10 mouse cellular contexts compared by ENCODE assay signal in the genomic region with DNA sequence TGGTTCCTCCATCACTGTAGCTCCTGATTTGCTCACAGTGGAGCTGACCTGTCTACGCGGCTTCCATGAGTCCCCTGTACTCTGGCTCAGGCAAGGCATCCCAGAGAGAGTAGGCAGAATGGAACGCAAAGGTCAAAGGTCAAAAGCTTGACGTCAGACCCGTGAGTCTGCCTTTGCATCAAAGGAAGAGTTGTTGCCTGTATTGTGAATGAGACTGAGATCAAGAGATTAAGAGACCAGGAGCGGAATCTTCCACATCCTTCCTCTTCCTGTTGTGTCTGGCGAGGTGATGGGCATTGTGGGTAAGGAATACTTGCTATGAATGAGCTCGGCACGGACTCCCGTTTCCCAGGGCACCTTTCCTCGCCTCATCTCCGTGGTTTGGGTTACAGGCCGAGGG. TPM values are rescaled to one million over a fixed set of nuclear protein-coding genes. Genes with fewer than 3 reads are reported as not detected.
A peak's percentile ranks its signal among the peaks of the same experiment; 100 is the strongest.
DNase-seq lines count a peak whose midpoint lies in the region; ATAC-seq and TF ChIP-seq lines count a peak whose summit lies in the region.
"Had no signal": no experiment of that assay in that cellular context is flagged by ENCODE, and none has a peak within 500 bp of the region (broad histone marks: within the 10 kb centered on the region; RNA-seq: fewer than 3 reads in every experiment).

No protein-coding gene starts in this region.

- no peaks in the 10 kb centered on the region for H3K9me3 ChIP-seq in hindbrain, embryonic 10.5 days
- no peaks in the 10 kb centered on the region for H3K9me3 ChIP-seq in hindbrain, embryonic 16.5 days (ENCODE audit: control insufficient read depth, low read length)
- no peaks in the 10 kb centered on the region for H3K9me3 ChIP-seq in kidney, embryonic 16.5 days (ENCODE audit: low read length)
- H3K9me3 ChIP-seq in forebrain, postnatal 0 days (ENCODE audit: low read length): no peaks in the 10 kb centered on the region
- H3K9me3 ChIP-seq: midbrain, embryonic 12.5 days had no signal

- H3K9ac ChIP-seq in hindbrain, embryonic 16.5 days (ENCODE audit: low read depth, low read length): no peak overlapping the region
- no peak overlapping the region for H3K9ac ChIP-seq in kidney, embryonic 16.5 days (replicated peaks; ENCODE audit: low read length)
- no peak overlapping the region for H3K9ac ChIP-seq in forebrain, postnatal 0 days
- H3K9ac ChIP-seq: midbrain, embryonic 12.5 days had no signal

- DNase-seq in hindbrain, embryonic 10.5 days (ENCODE audit: low spot score): peak; percentile 18
- DNase-seq in embryo, embryonic 10 days (ENCODE audit: low spot score): peak; percentile 65
- DNase-seq in mesoderm, embryonic 11.5 days (ENCODE audit: low read depth, low spot score): peak; percentile 46
- DNase-seq in left cerebral cortex, adult 9 months (ENCODE audit: low spot score in 2 of 2): no peak
- DNase-seq in urinary bladder, adult 2 months (ENCODE audit: low spot score): no peak
- no peak for DNase-seq in forebrain, postnatal 0 days

- H3K4me1 ChIP-seq in hindbrain, embryonic 10.5 days (replicated peaks): peaks cover 40% of the 10 kb centered on the region
- peaks cover 12% of the 10 kb centered on the region for H3K4me1 ChIP-seq in hindbrain, embryonic 16.5 days (ENCODE audit: control insufficient read depth, insufficient read depth, low read depth, low read length)
- peaks cover 22% of the 10 kb centered on the region for H3K4me1 ChIP-seq in kidney, embryonic 16.5 days (ENCODE audit: insufficient read depth, low read length)
- peaks cover 3% of the 10 kb centered on the region; the same call in 1 of the 2 replicates for H3K4me1 ChIP-seq in forebrain, postnatal 0 days (ENCODE audit: insufficient read depth)

- no peak overlapping the region for H3K27ac ChIP-seq in hindbrain, embryonic 10.5 days
- H3K27ac ChIP-seq in hindbrain, embryonic 16.5 days (ENCODE audit: low read depth, low read length): no peak overlapping the region
- H3K27ac ChIP-seq in kidney, embryonic 16.5 days (ENCODE audit: low read length): peak overlapping the region; percentile 29; the same call in 1 of the 2 replicates
- no peak overlapping the region for H3K27ac ChIP-seq in forebrain, postnatal 0 days (ENCODE audit: low read depth, low read length)
- H3K27ac ChIP-seq: midbrain, embryonic 12.5 days had no signal

- no peak for ATAC-seq in hindbrain, embryonic 16.5 days
- no peak for ATAC-seq in kidney, embryonic 16.5 days (ENCODE audit: low FRiP score, low TSS enrichment)
- ATAC-seq in forebrain, postnatal 0 days: no peak
- ATAC-seq: Patski had no signal

- H3K4me2 ChIP-seq in hindbrain, embryonic 16.5 days (ENCODE audit: low read length): no peak overlapping the region
- H3K4me2 ChIP-seq in kidney, embryonic 16.5 days (replicated peaks; ENCODE audit: low read depth, low read length): no peak overlapping the region
- no peak overlapping the region for H3K4me2 ChIP-seq in forebrain, postnatal 0 days (ENCODE audit: low read depth)
- H3K4me2 ChIP-seq: midbrain, embryonic 12.5 days had no signal

- WGBS in hindbrain, embryonic 10.5 days: 60% methylated on average over 13 of the region's 13 CpGs
- 59% methylated on average over 13 of the region's 13 CpGs for WGBS in hindbrain, embryonic 16.5 days
- 54% methylated on average over 13 of the region's 13 CpGs for WGBS in kidney, embryonic 16.5 days
- 57% methylated on average over 13 of the region's 13 CpGs for WGBS in forebrain, postnatal 0 days

- peaks cover 14% of the 10 kb centered on the region for H3K27me3 ChIP-seq in hindbrain, embryonic 10.5 days (ENCODE audit: insufficient read depth, poor library complexity, severe bottlenecking)
- H3K27me3 ChIP-seq in hindbrain, embryonic 16.5 days (replicated peaks; ENCODE audit: control insufficient read depth, insufficient read depth, low read length): no peaks in the 10 kb centered on the region
- H3K27me3 ChIP-seq in kidney, embryonic 16.5 days (ENCODE audit: insufficient read depth, low read length): no peaks in the 10 kb centered on the region
- peaks cover 5% of the 10 kb centered on the region; the same call in 1 of the 2 replicates for H3K27me3 ChIP-seq in forebrain, postnatal 0 days (ENCODE audit: insufficient read depth, low read length)
- H3K27me3 ChIP-seq: Patski had no signal

- H3K4me3 ChIP-seq in hindbrain, embryonic 10.5 days: no peak overlapping the region
- H3K4me3 ChIP-seq in hindbrain, embryonic 16.5 days (ENCODE audit: low read length): no peak overlapping the region
- H3K4me3 ChIP-seq in kidney, embryonic 16.5 days (ENCODE audit: low read length): no peak overlapping the region
- H3K4me3 ChIP-seq in forebrain, postnatal 0 days (ENCODE audit: low read depth, low read length): no peak overlapping the region
- H3K4me3 ChIP-seq: midbrain, embryonic 12.5 days had no signal

- TF ChIP-seq CTCF in forebrain, postnatal 0 days (IDR thresholded peaks at IDR 0.05; ENCODE audit: low read depth): no peak

- no peaks in the 10 kb centered on the region for H3K36me3 ChIP-seq in hindbrain, embryonic 10.5 days
- no peaks in the 10 kb centered on the region for H3K36me3 ChIP-seq in hindbrain, embryonic 16.5 days (ENCODE audit: control insufficient read depth, insufficient read depth, low read length)
- H3K36me3 ChIP-seq in kidney, embryonic 16.5 days (ENCODE audit: insufficient read depth, low read length): no peaks in the 10 kb centered on the region
- H3K36me3 ChIP-seq in forebrain, postnatal 0 days (ENCODE audit: insufficient read depth): no peaks in the 10 kb centered on the region
- H3K36me3 ChIP-seq: midbrain, embryonic 12.5 days had no signal

RNA-seq across cellular contexts. Expression of a gene that starts 2.6 kb away (rescaled TPM):
- polyA plus RNA-seq in hindbrain, embryonic 10.5 days (2016; fragmentation: Nextera tagmentation; extraction: Ambion mirVana): 11.6 and 14.2 TPM in 2 replicates
- polyA plus RNA-seq in hindbrain, embryonic 16.5 days (2015; fragmentation: Nextera tagmentation; extraction: Ambion mirVana): 52.8 and 54.1 TPM in 2 replicates
- polyA plus RNA-seq in kidney, embryonic 16.5 days (2015; fragmentation: Nextera tagmentation; extraction: Ambion mirVana): 15.0 and 15.3 TPM in 2 replicates
- 18.7 and 20.4 TPM in 2 replicates for polyA plus RNA-seq in urinary bladder, adult 2 months (2012; rRNA removed)
- total RNA-seq in forebrain, postnatal 0 days (2014; rRNA removed): 52.4 and 67.3 TPM in 2 replicates
- 32.6 and 40.4 TPM in 2 replicates for polyA plus RNA-seq in forebrain, postnatal 0 days (2015; fragmentation: Nextera tagmentation; extraction: Ambion mirVana)

RNA-seq across cellular contexts. Expression of a gene that starts 38.3 kb away (rescaled TPM):
- 0.30 and 0.35 TPM in 2 replicates for polyA plus RNA-seq in hindbrain, embryonic 10.5 days (2016; fragmentation: Nextera tagmentation; extraction: Ambion mirVana)
- polyA plus RNA-seq in hindbrain, embryonic 16.5 days (2015; fragmentation: Nextera tagmentation; extraction: Ambion mirVana): 0.94 and 1.0 TPM in 2 replicates
- polyA plus RNA-seq in kidney, embryonic 16.5 days (2015; fragmentation: Nextera tagmentation; extraction: Ambion mirVana): 2.0 and 4.3 TPM in 2 replicates
- 9.9 and 10.4 TPM in 2 replicates for polyA plus RNA-seq in urinary bladder, adult 2 months (2012; rRNA removed)
- total RNA-seq in forebrain, postnatal 0 days (2014; rRNA removed): 0.90 and 1.2 TPM in 2 replicates
- 0.63 and 0.86 TPM in 2 replicates for polyA plus RNA-seq in forebrain, postnatal 0 days (2015; fragmentation: Nextera tagmentation; extraction: Ambion mirVana)
- polyA plus RNA-seq: Patski had no signal

RNA-seq across cellular contexts. Expression of a gene that starts 58.3 kb away (rescaled TPM):
- 0.66 and 1.2 TPM in 2 replicates for polyA plus RNA-seq in hindbrain, embryonic 10.5 days (2016; fragmentation: Nextera tagmentation; extraction: Ambion mirVana)
- 0.39 and 0.41 TPM in 2 replicates for polyA plus RNA-seq in hindbrain, embryonic 16.5 days (2015; fragmentation: Nextera tagmentation; extraction: Ambion mirVana)
- 0.84 and 1.1 TPM in 2 replicates for polyA plus RNA-seq in kidney, embryonic 16.5 days (2015; fragmentation: Nextera tagmentation; extraction: Ambion mirVana)
- 1.3 and 1.4 TPM in 2 replicates for polyA plus RNA-seq in urinary bladder, adult 2 months (2012; rRNA removed)
- total RNA-seq in forebrain, postnatal 0 days (2014; rRNA removed): 0.24 and 0.62 TPM in 2 replicates
- polyA plus RNA-seq in forebrain, postnatal 0 days (2015; fragmentation: Nextera tagmentation; extraction: Ambion mirVana): 0.64 and 1.0 TPM in 2 replicates
- polyA plus RNA-seq: Patski had no signal

RNA-seq across cellular contexts. Expression of a gene that starts 58.5 kb away (rescaled TPM):
- 1.8 and 2.5 TPM in 2 replicates for polyA plus RNA-seq in hindbrain, embryonic 10.5 days (2016; fragmentation: Nextera tagmentation; extraction: Ambion mirVana)
- polyA plus RNA-seq in hindbrain, embryonic 16.5 days (2015; fragmentation: Nextera tagmentation; extraction: Ambion mirVana): 6.8 and 10.7 TPM in 2 replicates
- polyA plus RNA-seq in kidney, embryonic 16.5 days (2015; fragmentation: Nextera tagmentation; extraction: Ambion mirVana): 4.3 and 7.1 TPM in 2 replicates
- 26.9 and 40.9 TPM in 2 replicates for polyA plus RNA-seq in urinary bladder, adult 2 months (2012; rRNA removed)
- total RNA-seq in forebrain, postnatal 0 days (2014; rRNA removed): 40.7 and 62.1 TPM in 2 replicates
- 3.3 and 6.0 TPM in 2 replicates for polyA plus RNA-seq in forebrain, postnatal 0 days (2015; fragmentation: Nextera tagmentation; extraction: Ambion mirVana)

Comparison
In these comparisons a context has a peak if more than half of its experiments do, and no peak if none do; other contexts are left out.
1. DNase-seq: peak in hindbrain, embryonic 10.5 days (single experiment), embryo, embryonic 10 days (single experiment) and mesoderm, embryonic 11.5 days (single experiment); none in left cerebral cortex, adult 9 months (0 of 2), urinary bladder, adult 2 months (single experiment) and forebrain, postnatal 0 days (single experiment).